Mouse (Mus musculus): ENCODE results near the gene Dmgdh. TPM values are rescaled to one million over a fixed set of nuclear protein-coding genes. Genes with fewer than 3 reads are reported as not detected.

The Dmgdh gene
- polyA plus RNA-seq, 1 experiment from 2014 or later: 0.08 TPM

DNA sequence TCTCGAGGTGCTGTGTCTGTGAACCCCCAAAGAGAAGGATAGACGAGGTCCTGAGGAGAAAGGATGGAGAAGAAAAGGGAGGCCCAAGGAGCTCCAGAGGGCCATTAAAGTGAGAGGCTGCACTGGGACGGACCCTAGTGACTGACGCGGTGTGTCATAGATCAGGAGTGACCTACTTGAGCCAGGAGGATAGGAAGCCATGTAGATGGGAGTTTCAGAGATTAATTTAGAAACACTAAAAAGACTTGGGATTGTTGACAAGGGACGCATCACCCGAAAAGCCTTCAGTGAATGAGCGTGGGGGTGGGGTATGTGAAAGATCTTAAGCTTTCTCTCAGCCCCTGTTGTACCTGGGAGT lies 98.0 kb downstream of the Dmgdh start:
- no peak for DNase-seq (ENCODE audit: low spot score)

DNA sequence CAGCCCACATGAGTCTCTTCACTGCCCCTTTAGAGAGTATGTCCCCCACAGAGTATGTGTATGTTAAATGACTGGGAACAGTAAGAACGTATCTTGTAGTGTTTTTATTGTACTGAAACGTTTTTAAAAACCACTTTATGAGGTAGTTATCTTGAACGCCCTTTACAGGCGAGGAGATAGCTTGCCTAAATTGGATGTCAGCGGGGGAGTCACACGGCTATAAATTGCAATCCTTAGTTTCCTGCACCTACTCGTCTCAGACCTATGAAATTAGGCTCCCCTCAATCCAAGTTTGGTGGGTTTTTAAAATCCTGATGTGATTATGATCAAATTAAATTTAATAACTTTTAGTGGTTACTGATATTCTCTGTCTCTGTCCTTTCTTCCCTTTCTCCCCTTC lies 98.6 kb downstream of the Dmgdh start:
- ATAC-seq (replicated peaks; ENCODE audit: low FRiP score): no peak
- Histone ChIP-seq H3K4me3 (ENCODE audit: low read depth, low read length) (no peak overlapping the region), H3K9ac (ENCODE audit: low read length) (no peak overlapping the region), H3K27me3 (ENCODE audit: control insufficient read depth, insufficient read depth, low read length) (no peaks in the 10 kb centered on the region), H3K9me3 (ENCODE audit: control insufficient read depth, low read length) (no peaks in the 10 kb centered on the region), H3K4me1 (replicated peaks; ENCODE audit: control insufficient read depth, insufficient read depth, low read length) (peaks cover 4% of the 10 kb centered on the region; the same call in 1 of the 2 replicates), H3K4me2 (ENCODE audit: low read depth, low read length, severe bottlenecking) (no peak overlapping the region), H3K27ac (ENCODE audit: low read depth, low read length) (no peak overlapping the region), H3K36me3 (ENCODE audit: control insufficient read depth, insufficient read depth, low read length) (no peaks in the 10 kb centered on the region)
- DNase-seq (ENCODE audit: low spot score): no peak
- 89% methylated on average over 7 of the region's 7 CpGs for WGBS

More for the DNA sequence above, 98.0 kb downstream of the Dmgdh start:
- H3K4me2 ChIP-seq (ENCODE audit: low read depth, low read length, severe bottlenecking): peak overlapping the region; percentile 98
- H3K27me3 ChIP-seq (ENCODE audit: control insufficient read depth, insufficient read depth, low read length): no peaks in the 10 kb centered on the region
- peak overlapping the region; percentile 57 for H3K4me3 ChIP-seq (ENCODE audit: low read depth, low read length)
- no peak overlapping the region for H3K27ac ChIP-seq (ENCODE audit: low read depth, low read length)
- peak overlapping the region; percentile 83 for H3K9ac ChIP-seq (ENCODE audit: low read length)
- no peaks in the 10 kb centered on the region for H3K36me3 ChIP-seq (ENCODE audit: control insufficient read depth, insufficient read depth, low read length)
- peaks cover 4% of the 10 kb centered on the region; the same call in 1 of the 2 replicates for H3K4me1 ChIP-seq (replicated peaks; ENCODE audit: control insufficient read depth, insufficient read depth, low read length)
- WGBS: 31% methylated on average over 8 of the region's 8 CpGs
- no peaks in the 10 kb centered on the region for H3K9me3 ChIP-seq (ENCODE audit: control insufficient read depth, low read length)
- ATAC-seq (replicated peaks; ENCODE audit: low FRiP score): peak; percentile 52; the same call in 1 of the 2 replicates

DNA sequence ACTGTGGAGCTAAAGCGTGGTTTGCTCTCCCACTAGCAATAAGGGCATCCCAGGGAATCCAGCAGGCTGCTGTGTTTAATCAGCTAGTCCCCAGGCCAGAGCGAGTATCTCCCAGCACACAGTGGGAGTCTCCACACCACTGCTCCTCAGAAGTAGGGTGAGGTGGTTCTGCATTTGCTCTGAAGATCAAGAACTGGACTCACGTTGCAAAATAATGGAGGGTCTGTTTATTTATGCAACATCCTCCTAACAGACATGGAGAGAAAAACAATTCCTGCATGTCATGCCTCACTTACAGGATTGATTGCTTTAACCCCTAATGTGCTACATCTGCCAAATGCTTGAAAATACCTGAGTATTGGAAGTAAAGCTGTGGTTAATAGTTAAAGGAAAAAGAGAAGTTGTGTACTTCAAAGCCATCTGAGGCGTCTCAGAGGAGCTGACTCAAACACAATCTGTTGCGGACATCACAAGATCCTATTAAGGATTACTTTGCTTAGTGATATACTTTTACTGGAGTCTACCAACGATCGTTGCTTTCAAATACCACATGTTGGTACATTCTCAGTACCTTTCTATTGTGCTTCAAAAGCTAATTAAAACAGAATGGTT lies 99.6 kb downstream of the Dmgdh start:
- H3K9me3 ChIP-seq (ENCODE audit: control insufficient read depth, low read length): no peaks in the 10 kb centered on the region
- no peak overlapping the region for H3K9ac ChIP-seq (ENCODE audit: low read length)
- no peak overlapping the region for H3K27ac ChIP-seq (ENCODE audit: low read depth, low read length)
- no peaks in the 10 kb centered on the region for H3K27me3 ChIP-seq (ENCODE audit: control insufficient read depth, insufficient read depth, low read length)
- no peaks in the 10 kb centered on the region for H3K36me3 ChIP-seq (ENCODE audit: control insufficient read depth, insufficient read depth, low read length)
- H3K4me2 ChIP-seq (ENCODE audit: low read depth, low read length, severe bottlenecking): no peak overlapping the region
- no peak overlapping the region for H3K4me3 ChIP-seq (ENCODE audit: low read depth, low read length)
- WGBS: 74% methylated on average over 7 of the region's 7 CpGs
- DNase-seq (ENCODE audit: low spot score) (no peak), ATAC-seq (replicated peaks; ENCODE audit: low FRiP score) (no peak)
- peaks cover 4% of the 10 kb centered on the region; the same call in 1 of the 2 replicates for H3K4me1 ChIP-seq (replicated peaks; ENCODE audit: control insufficient read depth, insufficient read depth, low read length)

DNA sequence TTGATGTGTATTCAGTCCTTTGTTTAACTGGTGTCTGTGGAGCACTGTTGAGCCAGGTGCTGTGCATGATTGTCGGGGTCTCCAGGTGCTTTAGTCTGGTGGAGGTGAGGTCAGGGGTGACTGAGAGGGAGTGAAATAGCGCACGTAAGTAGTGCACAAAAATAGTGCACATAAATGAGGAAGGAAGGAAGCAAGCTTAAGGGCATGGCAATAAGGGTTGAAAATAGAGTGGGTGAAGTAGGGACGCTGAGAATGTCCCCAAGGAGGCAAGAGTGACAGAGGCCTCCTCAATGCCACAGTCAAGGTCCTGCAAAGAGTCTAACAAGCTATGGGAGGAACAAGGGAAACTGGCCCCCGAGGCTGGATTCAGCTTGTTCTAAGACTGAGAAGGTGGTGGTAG lies 108.6 kb downstream of the Dmgdh start:
- no peak overlapping the region for H3K27ac ChIP-seq (ENCODE audit: low read depth, low read length)
- H3K36me3 ChIP-seq (ENCODE audit: control insufficient read depth, insufficient read depth, low read length): no peaks in the 10 kb centered on the region
- no peak overlapping the region for H3K4me2 ChIP-seq (ENCODE audit: low read depth, low read length, severe bottlenecking)
- no peak for ATAC-seq (replicated peaks; ENCODE audit: low FRiP score)
- no peak for DNase-seq (ENCODE audit: low spot score)
- 86% methylated on average over 5 of the region's 5 CpGs for WGBS
- H3K4me1 ChIP-seq (replicated peaks; ENCODE audit: control insufficient read depth, insufficient read depth, low read length): no peaks in the 10 kb centered on the region
- H3K9me3 ChIP-seq (ENCODE audit: control insufficient read depth, low read length): no peaks in the 10 kb centered on the region
- H3K9ac ChIP-seq (ENCODE audit: low read length): no peak overlapping the region
- no peaks in the 10 kb centered on the region for H3K27me3 ChIP-seq (ENCODE audit: control insufficient read depth, insufficient read depth, low read length)
- H3K4me3 ChIP-seq (ENCODE audit: low read depth, low read length): no peak overlapping the region

DNA sequence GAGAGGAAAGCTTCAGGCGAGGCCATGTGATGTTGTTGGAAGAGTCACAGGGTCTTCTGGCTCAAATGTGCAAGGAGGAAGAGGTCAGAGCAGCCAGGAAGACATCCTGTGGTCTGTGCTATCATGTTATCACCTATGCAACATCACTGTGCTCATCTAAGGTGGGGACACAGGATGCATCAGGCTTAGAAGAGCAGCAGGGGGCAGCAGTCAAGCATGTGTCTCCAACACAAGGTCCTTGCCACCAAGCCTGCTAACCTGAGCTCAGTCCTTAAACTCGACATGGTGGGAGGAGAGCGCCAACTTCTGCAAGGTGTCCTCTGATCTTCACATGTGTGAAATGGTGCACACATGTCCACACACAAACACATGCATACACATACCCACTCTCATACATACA lies 111.1 kb downstream of the Dmgdh start:
- WGBS: 78% methylated on average over 3 of the region's 3 CpGs
- H3K9me3 ChIP-seq (ENCODE audit: control insufficient read depth, low read length): no peaks in the 10 kb centered on the region
- no peak for ATAC-seq (replicated peaks; ENCODE audit: low FRiP score)
- H3K4me3 ChIP-seq (ENCODE audit: low read depth, low read length): no peak overlapping the region
- no peaks in the 10 kb centered on the region for H3K4me1 ChIP-seq (replicated peaks; ENCODE audit: control insufficient read depth, insufficient read depth, low read length)
- no peak overlapping the region for H3K4me2 ChIP-seq (ENCODE audit: low read depth, low read length, severe bottlenecking)
- H3K27me3 ChIP-seq (ENCODE audit: control insufficient read depth, insufficient read depth, low read length): no peaks in the 10 kb centered on the region
- no peak overlapping the region for H3K27ac ChIP-seq (ENCODE audit: low read depth, low read length)
- no peak overlapping the region for H3K9ac ChIP-seq (ENCODE audit: low read length)
- H3K36me3 ChIP-seq (ENCODE audit: control insufficient read depth, insufficient read depth, low read length): no peaks in the 10 kb centered on the region
- no peak for DNase-seq (ENCODE audit: low spot score)

DNA sequence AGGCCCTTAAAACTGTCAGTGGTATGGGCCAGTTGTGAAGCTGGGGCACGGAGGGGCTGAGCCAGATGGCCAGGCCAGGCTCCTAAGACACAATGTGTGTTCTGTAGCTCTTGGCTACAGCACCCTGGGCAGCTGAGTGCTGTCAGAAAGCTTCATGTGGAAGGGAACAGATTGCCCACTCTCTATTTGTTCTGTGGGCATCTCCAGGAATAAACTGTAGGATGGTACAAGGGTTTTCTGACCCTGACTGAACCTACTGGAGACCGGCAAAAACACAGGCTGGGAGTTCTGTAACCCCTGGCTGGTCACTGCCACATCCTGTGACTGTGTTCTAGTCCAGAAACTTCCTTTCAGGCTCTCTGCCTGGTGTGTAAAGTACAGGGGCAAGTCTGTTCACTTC lies 111.8 kb downstream of the Dmgdh start:
- no peaks in the 10 kb centered on the region for H3K9me3 ChIP-seq (ENCODE audit: control insufficient read depth, low read length)
- no peak overlapping the region for H3K9ac ChIP-seq (ENCODE audit: low read length)
- DNase-seq (ENCODE audit: low spot score) (no peak), ATAC-seq (replicated peaks; ENCODE audit: low FRiP score) (no peak)
- no peak overlapping the region for H3K27ac ChIP-seq (ENCODE audit: low read depth, low read length)
- WGBS: 84% methylated on average over 2 of the region's 2 CpGs
- no peaks in the 10 kb centered on the region for H3K4me1 ChIP-seq (replicated peaks; ENCODE audit: control insufficient read depth, insufficient read depth, low read length)
- no peaks in the 10 kb centered on the region for H3K27me3 ChIP-seq (ENCODE audit: control insufficient read depth, insufficient read depth, low read length)
- no peak overlapping the region for H3K4me2 ChIP-seq (ENCODE audit: low read depth, low read length, severe bottlenecking)
- H3K4me3 ChIP-seq (ENCODE audit: low read depth, low read length): no peak overlapping the region
- no peaks in the 10 kb centered on the region for H3K36me3 ChIP-seq (ENCODE audit: control insufficient read depth, insufficient read depth, low read length)

DNA sequence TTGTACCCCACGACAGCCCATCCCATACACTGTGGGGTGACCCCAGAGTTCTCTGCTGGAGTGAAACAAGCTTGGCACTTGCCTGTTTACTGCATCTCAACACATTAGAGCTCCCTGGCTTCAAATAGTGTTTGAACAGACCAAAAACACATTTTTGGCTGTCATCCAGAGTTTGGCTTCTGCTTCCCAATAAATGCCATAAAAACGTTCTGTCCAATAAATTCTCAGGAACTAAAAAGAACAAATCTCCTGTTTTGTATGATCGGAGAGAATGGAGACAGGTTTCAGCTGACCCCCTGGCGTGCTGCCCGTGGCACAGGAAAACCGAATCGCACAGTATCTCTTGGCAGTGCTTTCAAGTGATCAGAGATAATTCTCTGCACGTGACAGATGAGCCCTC lies 113.4 kb downstream of the Dmgdh start:
- no peaks in the 10 kb centered on the region for H3K36me3 ChIP-seq (ENCODE audit: control insufficient read depth, insufficient read depth, low read length)

DNA sequence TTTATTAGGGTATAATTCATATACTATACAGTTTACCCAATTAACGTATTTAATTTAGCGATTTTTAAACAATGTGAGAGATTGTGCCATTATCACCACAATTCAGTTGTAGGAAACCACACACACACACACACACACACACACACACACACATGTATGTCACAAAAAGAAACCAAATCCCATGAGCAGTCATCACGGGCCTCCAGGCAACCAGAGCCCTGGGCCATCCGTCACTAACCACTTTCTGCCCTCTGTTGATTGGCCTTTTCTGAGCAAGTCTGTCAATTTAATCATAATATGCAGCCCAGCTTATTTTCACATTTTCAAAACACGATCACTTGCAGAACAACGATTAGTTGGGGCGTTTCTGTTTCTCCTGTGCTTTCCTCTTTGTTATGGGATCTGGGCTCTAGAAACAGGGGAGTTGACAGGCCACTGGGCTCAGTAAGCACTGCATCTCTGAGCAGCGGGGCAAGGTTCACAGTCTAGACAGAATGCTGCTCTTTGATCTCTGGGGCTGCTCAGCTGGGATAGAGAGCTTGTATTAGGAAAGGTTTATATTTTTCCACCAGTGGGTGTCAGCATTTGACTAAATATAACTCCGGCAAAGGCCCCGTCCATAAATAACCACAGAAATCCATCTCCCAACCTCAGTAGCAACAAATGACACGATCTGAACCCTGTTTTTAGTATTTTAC lies 118.9 kb downstream of the Dmgdh start:
- H3K4me3 ChIP-seq (ENCODE audit: low read depth, low read length): no peak overlapping the region
- no peak overlapping the region for H3K9ac ChIP-seq (ENCODE audit: low read length)
- peak; percentile 71; the same call in 1 of the 2 replicates for ATAC-seq (replicated peaks; ENCODE audit: low FRiP score)
- no peak overlapping the region for H3K4me2 ChIP-seq (ENCODE audit: low read depth, low read length, severe bottlenecking)
- WGBS: 57% methylated on average over 11 of the region's 11 CpGs
- no peak for DNase-seq (ENCODE audit: low spot score)
- H3K4me1 ChIP-seq (replicated peaks; ENCODE audit: control insufficient read depth, insufficient read depth, low read length): no peaks in the 10 kb centered on the region
- H3K27me3 ChIP-seq (ENCODE audit: control insufficient read depth, insufficient read depth, low read length): no peaks in the 10 kb centered on the region
- H3K36me3 ChIP-seq (ENCODE audit: control insufficient read depth, insufficient read depth, low read length): no peaks in the 10 kb centered on the region
- H3K27ac ChIP-seq (ENCODE audit: low read depth, low read length): no peak overlapping the region
- no peaks in the 10 kb centered on the region for H3K9me3 ChIP-seq (ENCODE audit: control insufficient read depth, low read length)

More for the DNA sequence above, 113.4 kb downstream of the Dmgdh start:
- WGBS: 86% methylated on average over 8 of the region's 8 CpGs
- Histone ChIP-seq H3K4me3 (ENCODE audit: low read depth, low read length) (no peak overlapping the region), H3K4me2 (ENCODE audit: low read depth, low read length, severe bottlenecking) (no peak overlapping the region), H3K27me3 (ENCODE audit: control insufficient read depth, insufficient read depth, low read length) (no peaks in the 10 kb centered on the region), H3K4me1 (replicated peaks; ENCODE audit: control insufficient read depth, insufficient read depth, low read length) (no peaks in the 10 kb centered on the region), H3K9me3 (ENCODE audit: control insufficient read depth, low read length) (no peaks in the 10 kb centered on the region), H3K9ac (ENCODE audit: low read length) (no peak overlapping the region), H3K27ac (ENCODE audit: low read depth, low read length) (no peak overlapping the region)
- ATAC-seq (replicated peaks; ENCODE audit: low FRiP score) (no peak), DNase-seq (ENCODE audit: low spot score) (no peak)

Measured in forebrain, embryonic 11.5 days (tissue).